Mouse (Mus musculus): ENCODE data around the gene Lpcat3.

GRCm38 (mm10) chr6:124699366-124699765, 36.5 kb downstream of the Lpcat3 start:
- no peak for TF ChIP-seq CTCF (conservative IDR thresholded peaks at IDR 0.05; ENCODE audit: low read length)
- TF ChIP-seq NANOG (IDR thresholded peaks at IDR 0.05; ENCODE audit: borderline replicate concordance, low read length) = no peak

Measured in E14TG2a.4 (cell line).